Mouse (Mus musculus): Measurements from ENCODE around the gene Ptprs.

Ptprs gene

DNA sequence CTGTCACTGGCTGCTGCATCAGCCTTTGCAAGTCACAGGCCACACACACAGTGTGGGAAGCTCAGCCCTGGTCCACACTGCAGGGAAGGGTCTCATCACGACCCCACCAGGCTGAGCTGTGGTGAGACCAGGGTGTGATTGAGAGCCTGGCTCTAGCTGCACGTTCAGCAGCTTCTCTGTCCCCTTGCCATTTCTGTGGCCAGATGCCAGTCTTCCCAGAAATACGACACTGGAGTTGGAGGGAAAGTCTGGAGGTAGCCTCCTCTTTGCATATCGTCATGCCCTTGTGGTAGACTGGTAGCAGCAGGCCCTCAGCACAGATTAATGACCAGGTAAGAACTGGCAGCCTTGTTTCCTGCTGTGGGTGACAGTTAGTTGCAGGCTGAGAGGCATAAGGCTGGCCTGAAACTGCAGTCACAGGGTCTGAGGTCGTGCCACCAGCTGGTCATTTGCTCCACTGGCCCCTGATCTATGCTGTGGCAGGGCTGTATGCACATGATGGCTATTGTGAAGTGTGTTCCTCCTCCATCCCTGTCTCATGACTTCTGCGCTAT, 96.9 kb downstream of the Ptprs start:
- no peak for DNase-seq (ENCODE audit: low spot score)

DNA sequence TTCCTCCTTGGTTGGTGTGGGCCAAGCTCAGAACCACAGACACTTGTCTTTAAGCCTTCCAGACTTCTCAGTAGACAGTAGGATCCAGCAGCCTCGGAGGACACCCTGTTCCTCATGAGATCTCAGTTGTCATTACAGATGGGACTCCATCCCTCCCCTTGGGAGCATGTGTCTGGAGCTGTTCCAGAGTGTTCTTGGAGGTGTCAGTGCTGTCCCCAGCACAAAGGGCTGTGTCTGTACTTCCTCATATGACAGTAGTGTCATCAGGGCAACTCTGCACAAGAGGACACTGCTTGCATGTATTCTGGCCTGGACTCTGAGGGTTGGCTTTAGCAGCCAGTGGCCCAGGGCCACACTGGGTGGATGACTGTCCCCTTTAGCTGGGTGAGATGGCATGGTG, 101.4 kb downstream of the Ptprs start:
- DNase-seq (ENCODE audit: low spot score): no peak

DNA sequence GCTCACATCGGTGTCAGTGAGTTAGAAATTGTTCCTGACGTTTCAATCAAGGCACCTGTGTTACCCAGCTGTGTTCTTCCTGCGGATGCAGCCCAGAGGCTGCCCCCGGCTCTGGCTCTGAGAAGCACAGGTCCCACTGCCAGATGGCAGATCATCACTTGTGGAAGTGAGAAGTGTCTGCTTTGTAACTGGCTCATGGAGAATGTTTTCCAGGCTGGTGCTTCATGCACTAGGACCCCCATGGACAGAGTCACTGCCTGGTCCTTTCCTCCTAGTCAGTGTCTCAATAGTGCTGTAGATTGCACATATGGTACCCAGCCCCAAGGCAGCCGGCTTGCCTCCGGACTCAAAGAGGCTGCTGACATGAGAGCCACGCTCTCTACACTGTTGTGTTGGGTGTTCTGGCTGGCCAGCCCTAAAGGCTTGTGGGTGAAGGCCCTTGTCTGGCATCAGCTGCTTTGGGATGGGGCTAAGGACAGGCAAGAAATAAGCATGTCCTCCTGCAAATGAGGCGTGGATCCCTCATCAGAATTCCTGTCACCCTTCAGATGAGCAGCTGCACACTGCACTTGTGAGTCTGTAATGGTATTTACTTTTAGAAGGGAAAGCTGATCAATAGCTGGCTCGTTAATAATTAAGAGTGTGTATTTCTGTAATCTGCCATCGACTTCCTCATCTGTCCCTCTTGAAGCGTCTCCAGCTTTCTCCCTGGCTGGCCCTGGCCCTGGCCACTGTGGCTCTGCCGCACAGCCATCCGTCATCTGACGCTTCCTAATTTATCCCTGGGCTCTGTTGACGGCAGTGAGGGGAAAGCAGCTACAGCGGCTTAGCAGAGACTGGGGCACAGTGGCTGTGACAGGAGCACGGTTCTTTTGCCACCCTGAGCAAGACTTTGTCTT, 102.9 kb downstream of the Ptprs start:
- no peak for DNase-seq (ENCODE audit: low spot score)

DNA sequence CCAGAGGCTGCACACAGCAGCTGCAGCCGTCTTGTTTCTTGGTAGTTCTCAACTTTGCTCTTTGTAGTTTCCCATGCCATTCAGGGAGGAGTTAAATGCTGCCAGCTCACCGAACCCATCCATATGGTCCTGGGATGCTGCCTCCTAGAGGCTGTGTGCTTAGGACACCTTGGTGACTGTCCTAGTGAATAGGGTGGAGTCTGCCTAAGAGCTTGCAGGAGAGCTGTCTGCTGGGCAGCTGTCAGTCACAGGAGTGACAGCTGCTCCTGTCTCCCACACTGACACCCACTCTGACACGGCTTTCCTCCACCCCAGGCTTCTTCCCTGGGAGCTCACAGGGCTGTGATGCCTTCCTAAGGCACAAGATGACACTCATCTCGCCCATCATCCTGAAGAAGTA, 104.2 kb downstream of the Ptprs start:
- no peak for DNase-seq (ENCODE audit: low spot score)

DNA sequence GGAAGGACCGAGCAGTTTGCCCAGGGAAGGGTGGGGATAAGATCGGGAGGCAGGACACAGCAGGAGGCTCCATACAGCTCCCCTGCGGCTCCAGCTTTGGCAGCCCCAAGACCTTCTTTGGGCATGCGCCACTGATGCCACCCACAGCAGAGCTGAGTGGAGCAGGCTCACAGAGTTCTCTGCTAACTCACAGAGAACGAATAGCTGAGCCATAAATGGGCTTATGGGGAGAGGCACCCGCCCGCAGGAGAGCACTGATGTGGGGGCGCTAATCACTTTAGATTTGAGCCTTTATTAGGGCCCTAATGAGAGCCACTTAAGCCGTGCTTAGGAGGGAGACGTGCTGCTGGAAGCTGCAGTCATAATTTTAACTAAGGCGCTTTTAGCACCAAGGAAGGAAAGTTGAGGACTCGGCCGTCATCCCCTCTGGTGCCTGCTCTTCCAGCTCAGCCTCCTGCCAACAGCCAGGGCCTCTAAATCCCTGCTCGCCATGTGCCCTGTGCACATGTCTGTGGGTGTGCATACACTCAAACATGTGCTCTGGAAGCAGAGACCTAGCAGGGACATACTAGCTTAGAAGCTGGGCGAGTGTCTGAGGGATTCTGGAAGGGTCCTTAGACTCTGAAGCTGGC, 105.1 kb downstream of the Ptprs start:
- DNase-seq (ENCODE audit: low spot score): no peak

DNA sequence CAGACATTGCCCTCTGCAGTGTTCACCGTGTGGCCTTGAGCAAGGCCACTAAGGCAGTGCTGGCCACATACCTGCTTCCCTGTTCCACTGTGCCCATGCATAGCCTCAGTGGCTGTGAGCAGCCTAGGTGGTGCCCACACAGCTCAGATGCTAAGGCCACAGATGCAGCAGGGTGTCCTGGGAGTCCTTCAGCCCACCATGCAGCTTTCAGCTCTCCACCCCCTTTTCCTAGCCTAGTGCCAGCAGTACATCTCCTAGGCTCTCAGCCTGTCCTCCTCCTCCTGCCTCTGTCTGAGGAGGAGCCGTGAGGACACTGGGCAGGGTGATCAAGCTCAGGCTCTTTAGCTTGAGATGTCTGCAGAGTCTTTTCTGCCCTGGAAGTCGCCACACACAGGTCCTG, 106.2 kb downstream of the Ptprs start:
- no peak for DNase-seq (ENCODE audit: low spot score)

DNA sequence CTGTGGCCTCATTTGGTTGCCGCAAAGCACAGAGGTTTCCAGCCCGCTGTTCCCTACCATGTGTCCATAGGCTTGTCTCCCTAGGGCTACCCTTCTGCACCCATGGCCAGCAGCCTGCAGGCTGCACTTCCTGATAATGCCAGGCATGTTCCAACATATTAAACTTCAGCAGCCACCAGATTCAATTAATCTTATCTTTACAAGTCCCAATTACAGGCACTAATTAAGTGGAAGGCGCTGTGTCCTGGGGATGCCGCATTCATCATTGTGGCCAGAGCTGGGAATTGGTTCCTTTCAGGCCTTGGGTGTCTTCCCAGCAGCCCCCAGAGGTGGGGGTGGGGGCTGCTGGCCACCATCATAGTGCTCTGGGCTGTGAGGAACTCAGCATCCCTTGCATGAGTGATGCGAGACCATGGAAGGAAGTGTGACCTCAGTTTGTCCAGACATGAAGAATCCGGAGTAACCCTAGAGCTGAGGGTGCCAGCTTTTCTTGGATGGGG, 107.9 kb downstream of the Ptprs start:
- no peak for DNase-seq (ENCODE audit: low spot score)

DNA sequence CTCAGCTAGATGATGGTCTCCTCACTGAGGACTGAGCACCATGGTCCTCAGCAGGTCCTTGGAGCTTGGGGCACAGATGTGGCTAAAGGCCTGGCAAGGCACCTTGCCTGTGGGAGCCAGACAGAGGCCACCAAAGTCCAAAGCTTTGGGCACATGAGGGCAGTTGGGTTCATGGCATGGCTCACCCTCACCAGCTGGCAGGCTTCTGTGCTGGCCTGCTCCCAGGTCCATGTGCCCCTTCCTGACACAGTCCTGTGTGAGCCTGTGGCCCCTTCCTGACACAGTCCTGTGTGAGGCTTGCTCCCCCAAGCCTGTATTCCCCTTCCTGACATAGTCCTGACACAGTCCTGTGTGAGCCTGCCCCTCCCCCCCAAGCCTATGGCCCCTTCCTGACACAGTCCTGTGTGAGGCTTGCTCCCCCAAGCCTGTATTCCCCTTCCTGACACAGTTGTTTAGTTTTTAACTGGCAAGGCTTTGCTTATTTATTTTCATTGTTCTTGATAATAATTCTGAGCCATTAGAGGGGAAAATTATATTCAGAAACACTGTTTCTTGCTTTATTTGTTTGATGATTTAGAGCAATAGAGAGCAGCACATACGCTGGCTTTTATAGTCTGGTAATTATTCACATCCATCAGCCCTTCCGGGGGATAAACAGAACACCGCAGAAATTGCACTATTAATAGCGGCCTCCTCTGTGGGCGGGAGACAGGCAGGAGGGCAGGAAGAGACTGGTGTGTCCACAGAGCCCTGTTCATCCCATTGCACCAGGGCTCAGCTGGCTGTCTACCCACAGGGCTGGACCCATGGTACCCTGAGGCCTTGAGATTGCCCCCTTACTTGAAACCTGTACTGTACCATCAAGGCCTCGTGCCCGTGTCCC, 110.3 kb downstream of the Ptprs start:
- DNase-seq (ENCODE audit: low spot score): no peak

All from yolk sac, embryonic 10.5 days (tissue).